Mouse (Mus musculus): ENCODE data around the gene Edem3.

- no peak for TF ChIP-seq CTCF (IDR thresholded peaks at IDR 0.05; ENCODE audit: low read depth, low read length)
- TF ChIP-seq POLR2A (IDR thresholded peaks at IDR 0.05; ENCODE audit: extremely low read depth, insufficient read depth, low read length) = no peak
Measured at GRCm38 (mm10) chr1:151758301-151758700, 3.1 kb downstream of the Edem3 start.
